Mouse (Mus musculus) stomach, postnatal 0 days (tissue): Measurements from ENCODE around the gene Arid1b. TPM values are rescaled to one million over a fixed set of nuclear protein-coding genes. Genes with fewer than 3 reads are reported as not detected.
A peak's percentile ranks its signal among the peaks of the same experiment; 100 is the strongest.

ENCODE experiments used
- ATAC-seq: fragments of 200-750 bp; cut with Nextera tagmentation; 2 replicates; pipeline ENCODE4 v1.8.0; 2017; ENCODE audit not compliant: low FRiP score, low TSS enrichment
- DNase-seq: peaks from one replicate; pipeline ENCODE4 v3.0.0-alpha.2; 2016; ENCODE audit warnings: low spot score
- H3K27ac ChIP-seq: fragments of 300-500 bp; sonication (generic); replicated peaks from 2 replicates; pipeline ENCODE4 v1.5.1; 2014; ENCODE audit warnings: mild to moderate bottlenecking, control low read depth
- H3K27me3 ChIP-seq: fragments of 300-500 bp; sonication (generic); 2 replicates; pipeline ENCODE4 v1.6.1; 2014; ENCODE audit warnings: low read length; ENCODE audit not compliant: control insufficient read depth, insufficient read depth
- H3K36me3 ChIP-seq: fragments of 300-500 bp; sonication (generic); 2 replicates; pipeline ENCODE4 v1.6.1; 2014; ENCODE audit warnings: low read length, mixed read lengths; ENCODE audit not compliant: control insufficient read depth, insufficient read depth
- H3K4me1 ChIP-seq: fragments of 300-500 bp; sonication (generic); replicated peaks from 2 replicates; pipeline ENCODE4 v1.6.1; 2014; ENCODE audit warnings: antibody characterized with exemption; ENCODE audit not compliant: control insufficient read depth, insufficient read depth
- H3K4me2 ChIP-seq: fragments of 300-500 bp; sonication (generic); replicated peaks from 2 replicates; pipeline ENCODE4 v1.6.1; 2014; ENCODE audit warnings: low read depth, mild to moderate bottlenecking, control low read depth, moderate library complexity
- H3K4me3 ChIP-seq: fragments of 300-500 bp; sonication (generic); 2 replicates; pipeline ENCODE4 v1.5.1; 2014; ENCODE audit warnings: low read depth, low read length, control low read depth
- H3K9ac ChIP-seq: fragments of 300-500 bp; sonication (generic); 2 replicates; pipeline ENCODE4 v1.6.1; 2014; ENCODE audit warnings: mild to moderate bottlenecking, low read length, control low read depth, mixed read lengths
- H3K9me3 ChIP-seq: fragments of 300-500 bp; sonication (generic); 2 replicates; pipeline ENCODE4 v1.6.1; 2016; ENCODE audit warnings: low read length; ENCODE audit not compliant: control insufficient read depth
- CTCF ChIP-seq: IDR thresholded peaks from 2 replicates; pipeline ENCODE4 v1.5.1; 2016; ENCODE audit warnings: antibody characterized with exemption, low read depth, mild to moderate bottlenecking, moderate library complexity
- EP300 ChIP-seq: optimal IDR thresholded peaks from 2 replicates; pipeline ENCODE3; 2016; ENCODE audit warnings: antibody characterized with exemption
- WGBS: fragments of 180-500 bp; shearing (Covaris S2); extraction: QIAGEN DNeasy Blood & Tissue Kit; methylation state at CpG from one replicate; pipeline ENCODE4 v1.1.7; 2014; 5-methylcytosine and 5-hydroxymethylcytosine counted together
- polyA plus RNA-seq: library from polyadenylated mRNA; unstranded; fragments of >200 nt; fragmentation: Nextera tagmentation; extraction: Ambion mirVana; gene quantifications from 2 replicates; pipeline ENCODE4 v1.2.1, GENCODE M21; 2015

Arid1b gene
- polyA plus RNA-seq, 1 experiment from 2014 or later, result 5.6 TPM

DNA sequence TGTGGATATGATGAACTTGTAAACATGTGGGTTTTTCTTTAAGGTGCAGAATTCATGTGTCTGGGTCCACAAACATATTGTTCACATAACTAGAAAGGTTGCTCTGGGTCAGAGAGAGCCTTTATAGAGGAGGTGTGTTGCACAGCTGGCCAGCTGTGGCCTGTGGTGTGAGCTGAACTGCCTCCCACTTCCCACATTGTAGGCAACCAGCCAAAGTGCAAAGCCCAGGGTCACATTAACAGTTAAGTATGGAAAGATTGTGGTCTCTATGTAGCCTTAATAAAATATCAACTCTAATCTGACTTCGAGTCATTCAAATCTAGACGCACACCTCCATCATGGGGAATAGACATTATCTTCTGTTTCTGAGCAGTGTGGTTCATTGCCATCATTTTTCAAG, 203.0 kb downstream of the Arid1b start:
- no peaks in the 10 kb centered on the region for H3K36me3 ChIP-seq
- DNase-seq (no peak), ATAC-seq (no peak)
- H3K27me3 ChIP-seq, result no peaks in the 10 kb centered on the region
- H3K4me1 ChIP-seq, result peaks cover 6% of the 10 kb centered on the region
- H3K4me2 ChIP-seq, result no peak overlapping the region
- H3K4me3 ChIP-seq, result no peak overlapping the region
- peak overlapping the region; percentile 87; the same call in 1 of the 2 replicates for H3K27ac ChIP-seq
- H3K9me3 ChIP-seq, result no peaks in the 10 kb centered on the region
- H3K9ac ChIP-seq, result no peak overlapping the region
- 67% methylated on average over 2 of the region's 2 CpGs for WGBS
- TF ChIP-seq EP300 (no peak), CTCF (no peak)

DNA sequence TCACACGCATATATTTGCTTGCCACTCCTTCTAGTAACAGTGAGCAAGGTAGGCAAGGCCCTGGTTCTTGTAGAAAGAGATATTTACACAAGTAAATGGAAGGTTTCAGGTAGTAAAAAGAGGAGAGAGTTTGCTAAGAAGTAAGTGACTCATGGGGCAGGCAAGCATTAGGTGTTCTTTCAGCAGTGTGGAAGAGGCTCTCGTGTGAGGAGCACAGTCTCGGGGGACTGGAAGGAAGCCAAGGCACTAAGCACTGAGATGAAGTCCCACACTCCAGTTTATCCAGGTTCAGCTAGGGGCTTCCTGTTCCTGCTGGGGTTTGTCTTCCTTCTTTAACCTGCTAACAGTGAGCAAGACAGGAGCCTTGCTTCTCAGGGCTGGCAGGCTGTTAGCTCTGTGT, 203.6 kb downstream of the Arid1b start:
- 30% methylated on average over 3 of the region's 3 CpGs for WGBS
- no peak overlapping the region for H3K9ac ChIP-seq
- H3K9me3 ChIP-seq, result no peaks in the 10 kb centered on the region
- ATAC-seq (peak; percentile 88), DNase-seq (peak; percentile 66)
- no peaks in the 10 kb centered on the region for H3K36me3 ChIP-seq
- H3K4me1 ChIP-seq, result peaks cover 6% of the 10 kb centered on the region
- no peak for TF ChIP-seq CTCF
- no peak for TF ChIP-seq EP300
- H3K4me3 ChIP-seq, result no peak overlapping the region
- no peak overlapping the region for H3K4me2 ChIP-seq
- peak overlapping the region; percentile 87 for H3K27ac ChIP-seq
- no peaks in the 10 kb centered on the region for H3K27me3 ChIP-seq

DNA sequence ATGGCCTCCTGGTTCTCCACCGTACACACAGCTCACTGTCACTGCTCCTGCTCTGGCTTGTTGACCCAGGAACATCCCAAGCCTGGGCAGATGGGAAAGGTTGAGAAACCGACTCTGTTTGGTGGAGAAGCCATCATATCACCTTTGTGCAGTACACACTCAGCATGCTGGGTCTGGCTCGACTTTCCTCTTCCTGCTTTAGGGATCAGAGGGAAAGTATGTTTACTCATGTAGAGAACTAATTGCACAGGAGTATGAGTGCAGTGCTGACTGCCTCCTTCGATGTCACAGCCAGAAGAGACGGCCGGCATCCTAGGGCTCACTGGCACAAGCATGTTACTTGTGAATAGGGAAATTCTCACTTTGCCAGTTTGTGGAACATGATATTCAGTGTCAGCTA, 204.1 kb downstream of the Arid1b start:
- WGBS, result 28% methylated on average over 6 of the region's 6 CpGs
- Histone ChIP-seq H3K9ac (no peak overlapping the region), H3K4me2 (no peak overlapping the region), H3K27me3 (no peaks in the 10 kb centered on the region), H3K36me3 (no peaks in the 10 kb centered on the region), H3K27ac (peak overlapping the region; percentile 87), H3K4me3 (no peak overlapping the region), H3K4me1 (peaks cover 9% of the 10 kb centered on the region), H3K9me3 (no peaks in the 10 kb centered on the region)
- ATAC-seq (peak; percentile 80), DNase-seq (peak; percentile 43)
- TF ChIP-seq CTCF, result no peak
- TF ChIP-seq EP300, result no peak

DNA sequence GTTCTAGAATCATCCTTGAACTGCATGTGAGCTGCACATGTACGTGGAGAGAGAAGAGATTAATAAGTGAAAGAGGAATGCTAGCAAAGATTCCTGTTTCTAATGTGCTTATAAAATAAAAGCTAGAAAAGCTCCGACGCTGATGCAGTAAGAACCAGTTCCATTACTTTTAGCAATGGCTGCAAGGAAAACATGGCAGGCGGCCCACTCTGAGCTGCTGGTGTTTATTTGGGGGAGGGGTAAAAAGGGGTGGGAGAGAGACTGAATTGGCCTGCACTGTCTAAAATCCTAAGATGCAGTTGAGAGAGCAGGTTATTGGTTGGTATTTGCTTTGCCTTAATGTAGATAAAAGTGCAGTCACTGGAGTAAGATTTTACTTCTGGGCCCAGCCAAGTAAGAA, 204.7 kb downstream of the Arid1b start:
- Histone ChIP-seq H3K27ac (peak overlapping the region; percentile 87), H3K4me1 (peaks cover 11% of the 10 kb centered on the region), H3K27me3 (no peaks in the 10 kb centered on the region), H3K9ac (no peak overlapping the region), H3K4me2 (no peak overlapping the region), H3K4me3 (no peak overlapping the region), H3K9me3 (no peaks in the 10 kb centered on the region), H3K36me3 (no peaks in the 10 kb centered on the region)
- 39% methylated on average over 4 of the region's 4 CpGs for WGBS
- no peak for ATAC-seq
- TF ChIP-seq CTCF (no peak), EP300 (no peak)
- DNase-seq, result no peak

DNA sequence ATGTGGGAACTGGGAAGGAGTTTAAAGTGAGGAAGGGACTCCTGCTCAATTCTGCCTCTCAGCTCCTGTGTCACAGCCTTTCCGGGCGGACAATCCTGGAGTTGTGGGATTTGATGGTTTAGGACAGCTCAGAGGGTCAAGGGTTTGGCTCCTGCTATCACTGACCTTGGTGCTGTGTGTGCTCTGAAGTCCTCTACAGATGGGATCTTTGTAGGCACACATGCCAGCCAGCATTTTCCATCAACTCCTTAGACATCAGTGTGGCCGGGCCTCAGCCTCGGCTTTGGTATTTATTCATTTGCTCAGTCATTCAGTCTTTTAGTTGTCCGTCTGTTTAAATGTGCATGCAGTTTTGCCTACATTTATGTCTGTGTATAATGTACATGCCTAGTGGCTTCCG, 206.5 kb downstream of the Arid1b start:
- ATAC-seq (no peak), DNase-seq (no peak)
- TF ChIP-seq EP300 (no peak), CTCF (no peak)
- no peak overlapping the region for H3K4me3 ChIP-seq
- no peak overlapping the region for H3K27ac ChIP-seq
- H3K4me1 ChIP-seq, result peaks cover 11% of the 10 kb centered on the region
- H3K36me3 ChIP-seq, result no peaks in the 10 kb centered on the region
- H3K4me2 ChIP-seq, result no peak overlapping the region
- H3K27me3 ChIP-seq, result no peaks in the 10 kb centered on the region
- H3K9ac ChIP-seq, result no peak overlapping the region
- H3K9me3 ChIP-seq, result no peaks in the 10 kb centered on the region
- 90% methylated on average over 6 of the region's 6 CpGs for WGBS

DNA sequence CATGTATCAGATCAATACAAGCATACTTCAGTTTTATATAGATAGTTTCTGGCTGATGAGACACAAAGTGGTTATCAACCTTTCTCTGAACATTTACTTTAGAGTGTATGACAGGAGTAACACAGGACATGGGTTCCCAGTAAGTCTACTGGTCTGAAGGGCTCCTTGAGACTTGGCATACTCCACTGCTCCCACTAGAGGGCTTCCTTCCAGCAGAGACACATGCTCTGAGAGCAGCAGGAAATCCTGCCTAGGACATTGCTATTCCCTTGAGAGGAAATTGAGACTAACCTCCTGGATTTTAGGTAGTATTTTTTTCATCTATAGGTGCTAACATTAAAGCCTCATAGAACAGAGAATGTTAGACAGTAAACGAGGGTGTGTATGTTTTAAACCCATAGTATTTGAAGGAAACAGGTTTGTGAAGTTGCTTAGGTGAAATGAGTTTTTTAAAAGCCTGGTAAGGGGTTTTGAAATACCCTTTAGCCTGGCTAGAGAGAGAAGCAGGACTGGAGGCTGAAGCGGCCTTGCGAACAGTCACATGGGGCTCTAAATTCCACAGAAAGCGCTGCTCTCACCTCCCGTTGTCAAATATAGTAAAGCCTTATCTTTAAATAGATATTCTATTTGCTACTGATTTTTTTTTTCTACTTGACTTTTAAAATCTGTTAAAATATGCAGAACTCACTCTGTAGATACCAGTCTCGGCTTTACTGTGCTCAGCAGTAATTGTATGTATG, 207.9 kb downstream of the Arid1b start:
- Histone ChIP-seq H3K4me3 (no peak overlapping the region), H3K9ac (no peak overlapping the region), H3K4me2 (no peak overlapping the region), H3K9me3 (no peaks in the 10 kb centered on the region), H3K27me3 (no peaks in the 10 kb centered on the region), H3K27ac (no peak overlapping the region), H3K36me3 (no peaks in the 10 kb centered on the region), H3K4me1 (peaks cover 11% of the 10 kb centered on the region; the same call in 1 of the 2 replicates)
- peak; percentile 61 for DNase-seq
- 60% methylated on average over 6 of the region's 6 CpGs for WGBS
- no peak for TF ChIP-seq EP300
- peak; percentile 85 for TF ChIP-seq CTCF
- ATAC-seq, result peak; percentile 46; the same call in 1 of the 2 replicates
